9 mouse cellular contexts compared by ENCODE assay signal in the genomic region with DNA sequence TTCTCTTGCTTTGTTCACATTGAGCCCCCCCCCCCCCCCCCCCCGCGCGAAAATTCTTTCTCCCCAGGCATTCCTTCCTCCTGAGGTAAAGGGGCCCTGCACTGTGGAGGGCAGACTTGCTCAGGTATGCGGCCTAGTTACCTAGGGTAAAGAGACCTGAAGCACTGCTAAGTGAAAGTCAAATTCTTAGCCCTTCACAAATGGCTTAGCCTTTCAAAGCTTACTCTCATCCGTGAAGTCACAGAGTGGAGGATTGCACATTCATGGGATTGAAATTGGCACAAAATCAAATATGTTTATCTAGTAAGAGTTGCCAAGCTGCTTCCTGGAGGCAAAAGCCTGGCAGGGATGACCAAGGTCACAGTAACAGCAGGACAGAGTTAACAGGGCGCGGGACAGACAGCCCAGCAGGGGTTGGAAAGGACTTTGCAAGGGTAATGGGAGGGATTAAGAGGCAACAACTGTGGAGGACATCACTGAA.
DNase-seq lines count a peak whose midpoint lies in the region; ATAC-seq and TF ChIP-seq lines count a peak whose summit lies in the region.
"Had no signal": no experiment of that assay in that cellular context is flagged by ENCODE, and none has a peak within 500 bp of the region (broad histone marks: within the 10 kb centered on the region; RNA-seq: fewer than 3 reads in every experiment).

No protein-coding gene starts in this region.

- no peak for TF ChIP-seq EP300 in stomach, postnatal 0 days (optimal IDR thresholded peaks at IDR 0.05)

- no peak overlapping the region for H3K9ac ChIP-seq in neural tube, embryonic 15.5 days (replicated peaks)
- no peak overlapping the region for H3K9ac ChIP-seq in heart, embryonic 12.5 days
- no peak overlapping the region for H3K9ac ChIP-seq in kidney, postnatal 0 days (ENCODE audit: low read depth, low read length)
- no peak overlapping the region for H3K9ac ChIP-seq in stomach, postnatal 0 days (ENCODE audit: low read length)
- H3K9ac ChIP-seq: limb, embryonic 13.5 days had no signal

- H3K9me3 ChIP-seq in neural tube, embryonic 15.5 days (replicated peaks), result no peaks in the 10 kb centered on the region
- peaks cover 9% of the 10 kb centered on the region; the same call in 1 of the 2 replicates for H3K9me3 ChIP-seq in heart, embryonic 12.5 days (replicated peaks)
- no peaks in the 10 kb centered on the region for H3K9me3 ChIP-seq in kidney, postnatal 0 days (replicated peaks; ENCODE audit: low read length)
- no peaks in the 10 kb centered on the region for H3K9me3 ChIP-seq in stomach, postnatal 0 days (ENCODE audit: control insufficient read depth, low read length)

- H3K4me2 ChIP-seq in neural tube, embryonic 15.5 days, result no peak overlapping the region
- H3K4me2 ChIP-seq in heart, embryonic 12.5 days, result peak overlapping the region; percentile 30
- no peak overlapping the region for H3K4me2 ChIP-seq in kidney, postnatal 0 days (ENCODE audit: low read length)
- H3K4me2 ChIP-seq in stomach, postnatal 0 days (replicated peaks; ENCODE audit: low read depth), result no peak overlapping the region
- H3K4me2 ChIP-seq: limb, embryonic 13.5 days had no signal

- H3K27ac ChIP-seq in neural tube, embryonic 15.5 days (replicated peaks), result no peak overlapping the region
- peak overlapping the region; percentile 82 for H3K27ac ChIP-seq in heart, embryonic 12.5 days (ENCODE audit: poor library complexity, severe bottlenecking)
- peak overlapping the region; percentile 71 for H3K27ac ChIP-seq in kidney, postnatal 0 days
- H3K27ac ChIP-seq in stomach, postnatal 0 days (replicated peaks), result no peak overlapping the region
- H3K27ac ChIP-seq: limb, embryonic 13.5 days had no signal

- no peak for DNase-seq in neural tube, embryonic 10.5 days (ENCODE audit: extremely low spot score, low spot score)
- DNase-seq in kidney, postnatal 0 days (ENCODE audit: low spot score), result peak; percentile 55
- no peak for DNase-seq in stomach, postnatal 0 days (ENCODE audit: low spot score)
- no peak for DNase-seq in cerebellum, postnatal 36 days
- DNase-seq in urinary bladder, adult 18-20 months (ENCODE audit: low spot score in 2 of 2), result no peak
- no peak for DNase-seq in layer of hippocampus, adult 9-10 months (ENCODE audit: low spot score)

- ATAC-seq in neural tube, embryonic 15.5 days (ENCODE audit: low FRiP score), result 0 out of 2 replicates have a peak, but pooled peaks have one; percentile 41
- ATAC-seq in heart, embryonic 12.5 days (ENCODE audit: insufficient number of reproducible peaks, low FRiP score), result peak; percentile 64
- peak; percentile 92 for ATAC-seq in kidney, postnatal 0 days (replicated peaks; ENCODE audit: low FRiP score, low read depth)
- peak; percentile 60 for ATAC-seq in stomach, postnatal 0 days (ENCODE audit: low FRiP score, low TSS enrichment)

- H3K27me3 ChIP-seq in neural tube, embryonic 15.5 days (replicated peaks), result no peaks in the 10 kb centered on the region
- H3K27me3 ChIP-seq in heart, embryonic 12.5 days (replicated peaks), result no peaks in the 10 kb centered on the region
- H3K27me3 ChIP-seq in kidney, postnatal 0 days (ENCODE audit: insufficient read depth, low read length), result no peaks in the 10 kb centered on the region
- no peaks in the 10 kb centered on the region for H3K27me3 ChIP-seq in stomach, postnatal 0 days (ENCODE audit: control insufficient read depth, insufficient read depth, low read length)
- H3K27me3 ChIP-seq: limb, embryonic 13.5 days had no signal

- no peak overlapping the region for H3K4me3 ChIP-seq in neural tube, embryonic 15.5 days (replicated peaks)
- no peak overlapping the region for H3K4me3 ChIP-seq in heart, embryonic 12.5 days
- no peak overlapping the region for H3K4me3 ChIP-seq in kidney, postnatal 0 days (replicated peaks; ENCODE audit: low read depth, low read length)
- no peak overlapping the region for H3K4me3 ChIP-seq in stomach, postnatal 0 days (ENCODE audit: low read depth, low read length)
- H3K4me3 ChIP-seq: limb, embryonic 13.5 days had no signal

- 26% methylated on average over 7 of the region's 7 CpGs for WGBS in neural tube, embryonic 15.5 days
- WGBS in heart, embryonic 12.5 days, result 13% methylated on average over 5 of the region's 7 CpGs
- 27% methylated on average over 6 of the region's 7 CpGs for WGBS in kidney, postnatal 0 days
- WGBS in stomach, postnatal 0 days, result 40% methylated on average over 4 of the region's 7 CpGs

- H3K36me3 ChIP-seq in neural tube, embryonic 15.5 days, result no peaks in the 10 kb centered on the region
- peaks cover 12% of the 10 kb centered on the region for H3K36me3 ChIP-seq in heart, embryonic 12.5 days
- no peaks in the 10 kb centered on the region for H3K36me3 ChIP-seq in kidney, postnatal 0 days (ENCODE audit: insufficient read depth, low read length)
- no peaks in the 10 kb centered on the region for H3K36me3 ChIP-seq in stomach, postnatal 0 days (ENCODE audit: control insufficient read depth, insufficient read depth, low read length)
- H3K36me3 ChIP-seq: limb, embryonic 13.5 days had no signal

- peaks cover 12% of the 10 kb centered on the region for H3K4me1 ChIP-seq in neural tube, embryonic 15.5 days
- H3K4me1 ChIP-seq in heart, embryonic 12.5 days (replicated peaks), result peaks cover 33% of the 10 kb centered on the region
- H3K4me1 ChIP-seq in kidney, postnatal 0 days (replicated peaks; ENCODE audit: insufficient read depth, low read length), result peaks cover 3% of the 10 kb centered on the region; the same call in 1 of the 2 replicates
- H3K4me1 ChIP-seq in stomach, postnatal 0 days (replicated peaks; ENCODE audit: control insufficient read depth, insufficient read depth), result no peaks in the 10 kb centered on the region

- no peak for TF ChIP-seq CTCF in kidney, postnatal 0 days (IDR thresholded peaks at IDR 0.05; ENCODE audit: low read depth)
- TF ChIP-seq CTCF in stomach, postnatal 0 days (IDR thresholded peaks at IDR 0.05; ENCODE audit: low read depth), result no peak

Comparison
In these comparisons a context has a peak if more than half of its experiments do, and no peak if none do; other contexts are left out.
1. ATAC-seq: peak in every context shown above with its lines; median percentile 92 in kidney, postnatal 0 days; 64 in heart, embryonic 12.5 days; 60 in stomach, postnatal 0 days; 41 in neural tube, embryonic 15.5 days.
2. H3K27ac ChIP-seq: peak in heart, embryonic 12.5 days (single experiment) and kidney, postnatal 0 days (single experiment); none in neural tube, embryonic 15.5 days (single experiment) and stomach, postnatal 0 days (single experiment).